Mouse (Mus musculus) liver, embryonic 15.5 days (tissue): Measurements from ENCODE around the gene Tlcd2. TPM values are rescaled to one million over a fixed set of nuclear protein-coding genes. Genes with fewer than 3 reads are reported as not detected.
A peak's percentile ranks its signal among the peaks of the same experiment; 100 is the strongest.

Source experiments
- ATAC-seq: fragments of 200-750 bp; cut with Nextera tagmentation; 2 replicates; pipeline ENCODE4 v1.8.0; 2017; ENCODE audit warnings: moderate number of reproducible peaks, mild to moderate bottlenecking, moderate library complexity; ENCODE audit not compliant: insufficient read depth
- H3K27ac ChIP-seq: fragments of 300-500 bp; sonication (generic); replicated peaks from 2 replicates; pipeline ENCODE4 v1.5.1; 2015; ENCODE audit warnings: mild to moderate bottlenecking, inconsistent platforms
- H3K27me3 ChIP-seq: fragments of 300-500 bp; sonication (generic); 2 replicates; pipeline ENCODE4 v1.6.1; 2015; ENCODE audit warnings: mild to moderate bottlenecking, inconsistent platforms
- H3K36me3 ChIP-seq: fragments of 300-500 bp; sonication (generic); replicated peaks from 2 replicates; pipeline ENCODE4 v1.6.1; 2015; ENCODE audit warnings: moderate library complexity, mild to moderate bottlenecking, inconsistent platforms
- H3K4me1 ChIP-seq: fragments of 300-500 bp; sonication (generic); replicated peaks from 2 replicates; pipeline ENCODE4 v1.6.1; 2015; ENCODE audit warnings: inconsistent platforms
- H3K4me2 ChIP-seq: fragments of 300-500 bp; sonication (generic); 2 replicates; pipeline ENCODE4 v1.6.1; 2015; ENCODE audit warnings: moderate library complexity, mild to moderate bottlenecking, inconsistent platforms
- H3K4me3 ChIP-seq: fragments of 300-500 bp; sonication (generic); replicated peaks from 2 replicates; pipeline ENCODE4 v1.5.1; 2015; ENCODE audit warnings: mild to moderate bottlenecking, inconsistent platforms
- H3K9ac ChIP-seq: fragments of 300-500 bp; sonication (generic); 2 replicates; pipeline ENCODE4 v1.6.1; 2015; ENCODE audit warnings: moderate library complexity, mild to moderate bottlenecking, inconsistent platforms
- H3K9me3 ChIP-seq: fragments of 300-500 bp; sonication (generic); replicated peaks from 2 replicates; pipeline ENCODE4 v1.6.1; 2016; ENCODE audit warnings: inconsistent platforms
- WGBS: fragments of 180-500 bp; shearing (Covaris S2); methylation state at CpG from one replicate; pipeline ENCODE4 v1.1.7; 2015; ENCODE audit warnings: mixed read lengths; ENCODE audit not compliant: insufficient replicate concordance; 5-methylcytosine and 5-hydroxymethylcytosine counted together
- polyA plus RNA-seq: library from polyadenylated mRNA; unstranded; fragments of >200 nt; fragmentation: Nextera tagmentation; extraction: Ambion mirVana; gene quantifications from 2 replicates; pipeline ENCODE4 v1.2.1, GENCODE M21; 2015

Tlcd2 gene
- polyA plus RNA-seq, 1 experiment from 2014 or later, result 18.8 TPM

DNA sequence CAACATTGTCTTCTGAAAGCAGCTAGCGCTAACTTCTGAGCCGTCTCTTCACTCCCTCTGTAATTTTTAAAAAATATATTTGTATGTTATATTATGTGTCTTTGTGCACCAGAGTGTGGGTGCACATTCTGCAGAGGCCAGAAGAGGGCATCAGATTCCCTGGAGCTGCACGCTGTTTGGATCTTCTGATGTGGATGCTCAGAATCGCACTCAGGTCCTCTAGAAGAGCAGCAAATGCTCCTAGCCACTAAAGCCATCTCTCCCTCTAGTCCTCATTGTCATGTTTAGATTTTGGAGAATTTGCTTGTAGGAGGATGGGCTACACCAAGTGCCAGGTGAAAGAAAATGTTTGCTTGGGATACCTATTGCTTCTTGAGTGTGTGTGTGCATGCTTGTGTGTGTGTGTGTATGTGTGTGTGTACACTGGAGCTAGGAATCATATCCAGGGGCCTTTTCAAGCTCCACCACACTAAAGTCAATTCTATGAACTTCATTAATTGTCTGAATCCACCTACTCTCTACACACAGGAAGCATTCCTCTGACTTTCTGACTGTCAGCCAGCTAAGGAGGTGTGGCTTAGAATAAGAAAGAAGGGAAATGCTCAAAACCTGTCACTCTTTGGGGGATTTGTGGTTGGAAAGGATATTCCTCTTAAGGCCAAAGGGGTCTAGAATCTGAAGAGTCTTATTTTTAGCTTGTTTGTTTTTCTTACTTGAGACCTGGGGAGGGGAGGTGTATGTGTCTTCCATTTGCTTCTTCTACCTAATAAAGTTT is 5.4 kb downstream of the Tlcd2 start:
- H3K27ac ChIP-seq, result no peak overlapping the region
- 94% methylated on average over 4 of the region's 4 CpGs for WGBS

DNA sequence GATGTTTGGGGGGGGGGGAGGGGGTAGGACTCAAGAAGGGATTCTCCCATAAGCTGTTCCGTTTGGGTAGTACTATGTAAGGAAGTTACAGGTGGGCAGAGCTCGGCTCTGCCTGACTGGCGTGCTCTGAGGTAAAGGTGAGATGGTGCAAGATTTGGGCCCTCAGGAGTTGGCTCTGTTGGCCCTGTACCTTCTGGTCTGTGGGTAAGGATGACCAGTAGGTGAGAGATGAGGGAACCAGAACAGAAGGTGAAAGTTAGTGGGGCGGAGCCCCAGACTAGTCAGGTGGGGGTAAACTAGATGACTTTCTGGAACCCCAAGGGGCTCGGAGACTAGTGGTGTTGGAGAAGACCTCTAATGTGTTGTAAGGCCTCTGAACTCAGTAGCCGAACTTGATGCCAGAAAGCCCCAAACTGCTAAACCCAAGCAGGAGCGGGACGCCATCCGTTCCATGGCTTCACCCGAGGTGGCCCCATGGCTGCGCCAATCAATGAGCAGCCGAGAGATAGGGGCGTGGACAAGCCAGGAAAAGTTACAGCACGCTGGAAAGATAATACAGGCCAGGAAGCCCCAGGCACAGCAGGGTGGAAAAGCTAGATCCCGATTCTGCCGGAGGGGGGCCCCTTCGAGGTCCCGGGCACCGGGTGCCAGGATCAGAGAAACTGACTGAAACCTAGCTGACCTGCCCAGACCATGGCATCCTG is 6.1 kb downstream of the Tlcd2 start:
- peaks cover 62% of the 10 kb centered on the region for H3K4me1 ChIP-seq
- peaks cover 41% of the 10 kb centered on the region for H3K36me3 ChIP-seq
- H3K9me3 ChIP-seq, result no peaks in the 10 kb centered on the region
- WGBS, result 18% methylated on average over 19 of the region's 19 CpGs
- peak overlapping the region; percentile 59 for H3K27ac ChIP-seq
- peak; percentile 71 for ATAC-seq
- H3K27me3 ChIP-seq, result no peaks in the 10 kb centered on the region
- peak overlapping the region; percentile 64 for H3K9ac ChIP-seq
- peak overlapping the region; percentile 60 for H3K4me3 ChIP-seq
- H3K4me2 ChIP-seq, result peak overlapping the region; percentile 92

More for the DNA sequence above, 5.4 kb downstream of the Tlcd2 start:
- Histone ChIP-seq H3K9me3 (no peaks in the 10 kb centered on the region), H3K9ac (no peak overlapping the region), H3K36me3 (peaks cover 41% of the 10 kb centered on the region), H3K4me2 (peak overlapping the region; percentile 92), H3K27me3 (no peaks in the 10 kb centered on the region), H3K4me1 (peaks cover 64% of the 10 kb centered on the region), H3K4me3 (peak overlapping the region; percentile 60)
- no peak for ATAC-seq

DNA sequence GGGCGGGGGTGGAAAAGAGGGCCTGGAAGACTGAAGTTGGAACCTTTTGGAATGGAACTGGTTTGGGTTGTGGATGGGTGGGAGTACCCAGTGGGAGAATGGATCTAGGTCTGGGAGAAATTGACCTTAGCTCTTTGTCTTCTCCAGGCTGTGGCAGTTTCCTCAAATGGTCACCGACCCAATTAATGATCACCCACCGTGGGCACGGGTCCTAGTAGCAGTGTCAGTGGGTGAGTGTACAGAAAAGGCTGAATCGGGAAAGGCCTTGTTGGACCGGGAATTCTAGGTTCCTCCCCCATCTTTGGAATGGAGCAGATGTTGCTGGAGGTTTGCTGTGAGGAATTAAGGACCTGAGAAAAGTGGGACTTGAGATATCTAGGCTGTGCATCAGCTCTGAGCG is 6.9 kb downstream of the Tlcd2 start:
- peaks cover 38% of the 10 kb centered on the region for H3K36me3 ChIP-seq

DNA sequence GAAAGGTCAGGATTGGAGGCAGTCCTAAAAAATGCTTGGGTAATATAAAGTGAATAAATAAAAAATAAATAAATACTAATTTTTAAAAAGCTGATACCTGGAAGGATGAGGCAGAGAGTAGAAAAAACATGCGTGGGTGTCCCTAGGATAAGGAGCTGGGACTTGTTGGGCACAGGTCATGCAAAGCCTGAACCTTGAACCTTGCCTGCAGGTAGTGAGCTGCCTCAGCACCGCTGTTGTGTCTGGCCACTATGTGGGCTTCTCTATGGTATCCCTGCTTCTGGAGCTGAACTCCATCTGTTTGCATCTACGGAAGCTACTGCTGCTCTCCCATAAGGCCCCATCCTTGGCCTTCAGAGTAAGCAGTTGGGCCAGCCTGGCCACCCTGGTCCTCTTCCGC is 7.7 kb downstream of the Tlcd2 start:
- H3K36me3 ChIP-seq, result peaks cover 29% of the 10 kb centered on the region
- no peak overlapping the region for H3K4me3 ChIP-seq
- no peak for ATAC-seq
- H3K4me1 ChIP-seq, result peaks cover 56% of the 10 kb centered on the region
- H3K9me3 ChIP-seq, result no peaks in the 10 kb centered on the region
- no peaks in the 10 kb centered on the region for H3K27me3 ChIP-seq
- H3K9ac ChIP-seq, result no peak overlapping the region
- 69% methylated on average over 4 of the region's 4 CpGs for WGBS
- H3K4me2 ChIP-seq, result peak overlapping the region; percentile 92
- no peak overlapping the region for H3K27ac ChIP-seq

More for the DNA sequence above, 6.9 kb downstream of the Tlcd2 start:
- peak overlapping the region; percentile 59; the same call in 1 of the 2 replicates for H3K27ac ChIP-seq
- peak overlapping the region; percentile 64 for H3K9ac ChIP-seq
- H3K4me1 ChIP-seq, result peaks cover 62% of the 10 kb centered on the region
- H3K4me3 ChIP-seq, result peak overlapping the region; percentile 60
- no peaks in the 10 kb centered on the region for H3K9me3 ChIP-seq
- H3K4me2 ChIP-seq, result peak overlapping the region; percentile 92
- 44% methylated on average over 7 of the region's 7 CpGs for WGBS
- ATAC-seq, result no peak
- H3K27me3 ChIP-seq, result no peaks in the 10 kb centered on the region

DNA sequence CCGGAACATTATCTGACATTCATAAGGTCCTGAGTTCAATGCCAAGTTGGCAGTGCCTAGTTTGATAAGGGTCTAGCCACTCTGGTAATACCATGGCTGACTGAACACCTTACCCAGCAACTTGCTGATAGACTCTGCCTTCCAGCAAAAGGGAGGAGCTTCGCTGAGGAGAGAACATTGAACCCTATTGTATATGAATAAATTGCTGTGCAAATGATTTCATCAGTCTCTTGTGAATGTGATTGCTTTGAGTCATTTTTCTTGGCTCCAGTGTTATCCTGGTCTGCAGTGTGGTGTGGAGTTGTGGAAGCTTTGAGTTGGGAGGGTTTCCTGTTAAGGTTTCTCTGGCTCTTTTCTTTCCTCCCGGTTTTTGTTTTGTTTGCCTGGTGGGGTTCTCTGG is 9.2 kb downstream of the Tlcd2 start:
- no peak for ATAC-seq
- no peak overlapping the region for H3K27ac ChIP-seq
- 62% methylated on average over 3 of the region's 3 CpGs for WGBS
- no peak overlapping the region for H3K9ac ChIP-seq
- no peaks in the 10 kb centered on the region for H3K27me3 ChIP-seq
- H3K36me3 ChIP-seq, result peaks cover 15% of the 10 kb centered on the region
- no peak overlapping the region for H3K4me3 ChIP-seq
- H3K4me1 ChIP-seq, result peaks cover 46% of the 10 kb centered on the region
- H3K9me3 ChIP-seq, result no peaks in the 10 kb centered on the region
- no peak overlapping the region for H3K4me2 ChIP-seq

DNA sequence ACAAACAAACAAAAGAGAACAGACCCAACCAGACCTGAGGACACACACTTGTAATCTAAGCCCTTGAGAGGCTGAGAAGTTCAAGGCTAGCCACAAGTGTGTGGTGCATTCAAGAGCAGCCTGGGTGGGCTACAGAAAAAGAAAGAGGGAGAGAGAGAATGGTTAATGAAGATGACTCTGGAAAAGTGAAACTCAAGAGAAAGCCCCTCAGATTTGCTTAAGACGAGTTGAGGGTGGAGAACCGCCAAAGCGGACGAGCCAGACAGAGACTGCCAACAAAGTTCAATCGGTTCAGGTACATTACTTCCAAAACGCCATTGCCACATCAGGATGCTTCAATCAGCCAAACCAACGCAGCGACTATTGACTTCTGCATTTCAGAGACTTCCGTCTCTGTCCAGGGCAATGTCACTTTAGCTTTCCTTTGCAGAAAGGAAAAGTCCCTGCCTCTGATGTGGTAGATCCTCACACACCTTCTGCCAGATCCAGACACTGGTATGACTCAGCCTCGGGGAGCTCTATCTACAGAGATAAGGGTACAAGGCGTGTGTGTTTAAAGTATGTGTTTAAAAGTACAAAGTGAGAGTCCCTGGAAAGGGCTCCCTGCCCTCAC is 11.1 kb downstream of the Tlcd2 start:
- ATAC-seq, result 0 out of 2 replicates have a peak, but pooled peaks have one; percentile 28

DNA sequence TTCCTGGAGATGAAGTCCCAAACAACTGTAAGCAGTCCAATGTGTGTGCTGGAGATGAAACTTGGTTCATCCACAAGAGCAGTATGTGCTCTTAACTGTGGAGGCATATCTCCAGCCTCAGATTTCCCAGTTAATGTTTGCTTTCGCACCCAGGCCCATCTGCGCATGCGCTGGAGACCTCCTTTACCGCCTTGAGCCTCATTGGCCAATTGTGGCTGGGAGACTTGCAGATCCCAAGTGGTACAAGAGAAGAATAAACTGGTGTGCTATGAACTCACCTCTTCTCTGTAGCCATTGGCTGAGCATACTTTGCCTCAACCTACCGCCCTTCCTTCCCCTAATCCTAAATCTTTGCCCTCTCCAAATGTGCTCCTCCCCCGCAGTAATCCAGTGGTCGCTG is 11.9 kb downstream of the Tlcd2 start:
- peaks cover 11% of the 10 kb centered on the region for H3K27me3 ChIP-seq
- WGBS, result 67% methylated on average over 7 of the region's 7 CpGs
- H3K4me1 ChIP-seq, result peaks cover 30% of the 10 kb centered on the region
- H3K9me3 ChIP-seq, result no peaks in the 10 kb centered on the region
- no peak overlapping the region for H3K4me3 ChIP-seq
- no peak overlapping the region for H3K4me2 ChIP-seq
- H3K27ac ChIP-seq, result no peak overlapping the region
- ATAC-seq, result no peak
- H3K36me3 ChIP-seq, result 0 out of 2 replicates have a peak, but pooled peaks cover 3% of the 10 kb centered on the region
- no peak overlapping the region for H3K9ac ChIP-seq

More for the DNA sequence above, 11.1 kb downstream of the Tlcd2 start:
- Histone ChIP-seq H3K4me2 (peak overlapping the region; percentile 31), H3K27ac (0 out of 2 replicates have a peak overlapping the region, but pooled peaks have one; percentile 12), H3K36me3 (0 out of 2 replicates have a peak, but pooled peaks cover 3% of the 10 kb centered on the region), H3K27me3 (peaks cover 7% of the 10 kb centered on the region), H3K9ac (no peak overlapping the region), H3K4me3 (no peak overlapping the region), H3K9me3 (no peaks in the 10 kb centered on the region), H3K4me1 (peaks cover 38% of the 10 kb centered on the region)
- WGBS, result 35% methylated on average over 11 of the region's 11 CpGs

DNA sequence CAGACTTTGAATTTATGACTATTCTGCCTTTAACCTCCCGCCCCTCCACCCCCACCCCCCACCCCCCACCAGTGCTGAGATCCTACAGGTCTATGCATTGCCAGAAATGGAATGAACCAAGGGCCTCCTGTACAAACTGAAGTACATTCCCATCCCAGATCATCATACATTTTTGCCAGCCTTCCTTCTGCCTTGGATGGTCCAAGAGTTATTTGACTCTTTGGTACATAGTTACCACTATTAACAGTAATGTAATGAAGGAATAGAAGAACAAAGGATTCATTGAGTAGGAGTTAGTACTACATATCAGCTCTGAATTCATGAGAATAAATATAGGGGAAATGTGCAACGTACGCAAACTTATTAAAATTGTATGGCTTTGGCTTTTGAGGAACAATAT is 24.7 kb downstream of the Tlcd2 start:
- Histone ChIP-seq H3K4me3 (peak overlapping the region; percentile 93), H3K27me3 (peaks cover 15% of the 10 kb centered on the region), H3K36me3 (peaks cover 31% of the 10 kb centered on the region), H3K9ac (no peak overlapping the region), H3K4me2 (peak overlapping the region; percentile 40), H3K9me3 (no peaks in the 10 kb centered on the region), H3K4me1 (peaks cover 22% of the 10 kb centered on the region), H3K27ac (no peak overlapping the region)
- 18% methylated on average over 3 of the region's 3 CpGs for WGBS
- ATAC-seq, result no peak

DNA sequence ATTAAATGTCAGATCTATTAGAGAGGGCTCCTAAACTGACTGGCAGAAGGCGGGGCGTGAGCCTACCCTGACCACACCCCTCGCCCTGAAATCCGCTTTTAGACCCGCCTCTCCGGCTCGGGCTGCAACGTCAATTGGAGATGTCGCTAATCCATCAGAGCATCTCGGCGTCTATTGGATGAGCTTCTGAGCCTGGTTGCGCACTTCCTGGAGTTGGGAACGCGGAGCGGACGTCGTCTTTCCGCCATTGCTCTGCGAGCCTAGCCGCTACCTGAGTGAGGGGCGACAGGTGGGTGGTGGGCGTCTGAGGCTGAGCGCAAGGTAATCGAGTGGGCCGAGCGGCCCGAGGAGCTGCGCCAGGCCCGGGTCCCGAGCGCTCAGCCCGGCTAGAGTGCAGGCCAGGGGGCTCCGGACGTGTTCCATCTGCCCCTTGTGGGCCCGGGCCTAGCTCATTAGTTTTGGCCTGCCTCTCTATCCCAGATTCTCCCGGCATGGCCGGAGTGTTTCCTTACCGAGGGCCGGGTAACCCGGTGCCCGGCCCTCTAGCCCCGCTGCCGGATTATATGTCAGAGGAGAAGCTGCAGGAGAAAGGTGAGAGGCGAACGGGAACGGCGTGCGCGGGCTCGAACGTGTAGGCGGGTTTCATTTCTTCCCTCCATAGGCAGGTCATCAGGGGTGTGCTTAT is 25.2 kb downstream of the Tlcd2 start, which contains the start of gene Prpf8:
Gene Prpf8, plus strand, starts transcription at position 216 of the 685 bp plus-strand sequence.
- ATAC-seq, result peak; percentile 99
- Histone ChIP-seq H3K9me3 (no peaks in the 10 kb centered on the region), H3K36me3 (peaks cover 37% of the 10 kb centered on the region), H3K9ac (peak within 1 kb of the TSS; percentile 92), H3K4me2 (peak within 1 kb of the TSS; percentile 87), H3K4me3 (peak within 1 kb of the TSS; percentile 93), H3K4me1 (peaks cover 22% of the 10 kb centered on the region), H3K27me3 (peaks cover 15% of the 10 kb centered on the region), H3K27ac (peak within 1 kb of the TSS; percentile 81)
- under 1% methylated on average over 52 of the region's 52 CpGs for WGBS

DNA sequence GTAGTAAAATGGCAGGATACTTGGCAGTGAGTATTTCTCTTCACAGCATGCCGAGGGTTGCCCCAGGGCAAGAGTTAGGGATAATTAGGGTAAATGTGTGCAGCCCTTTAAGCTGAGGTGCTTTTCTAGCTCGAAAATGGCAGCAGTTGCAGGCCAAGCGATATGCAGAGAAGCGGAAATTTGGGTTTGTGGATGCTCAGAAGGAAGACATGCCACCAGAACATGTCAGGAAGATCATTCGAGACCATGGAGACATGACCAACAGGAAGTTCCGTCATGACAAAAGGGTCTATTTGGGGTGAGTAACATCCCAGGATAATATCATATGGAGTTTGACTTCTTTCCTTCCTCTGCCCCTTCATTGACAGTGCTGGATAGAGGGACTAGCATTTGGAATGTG is 26.0 kb downstream of the Tlcd2 start:
- H3K9ac ChIP-seq, result peak overlapping the region; percentile 92
- H3K4me3 ChIP-seq, result peak overlapping the region; percentile 93
- no peaks in the 10 kb centered on the region for H3K9me3 ChIP-seq
- no peak for ATAC-seq
- peak overlapping the region; percentile 81; the same call in 1 of the 2 replicates for H3K27ac ChIP-seq
- WGBS, result 21% methylated on average over 6 of the region's 6 CpGs
- peaks cover 15% of the 10 kb centered on the region for H3K27me3 ChIP-seq
- peak overlapping the region; percentile 87 for H3K4me2 ChIP-seq
- H3K4me1 ChIP-seq, result peaks cover 22% of the 10 kb centered on the region
- peaks cover 44% of the 10 kb centered on the region for H3K36me3 ChIP-seq
